Mouse (Mus musculus) frontal cortex, postnatal 14 days (tissue): Measurements from ENCODE around the gene Zfp977.
"Not testable (repeated sequence)": the region's sequence is repeated elsewhere in the genome, so short reads cannot be mapped to it uniquely, and the experiment has no call there.

Experiments used
- DNase-seq, 2 experiments: peaks; one replicate each; pipeline ENCODE4 v3.0.0; 2022; ENCODE audit warnings: low spot score in 2 of 2

Gene Zfp977

DNA sequence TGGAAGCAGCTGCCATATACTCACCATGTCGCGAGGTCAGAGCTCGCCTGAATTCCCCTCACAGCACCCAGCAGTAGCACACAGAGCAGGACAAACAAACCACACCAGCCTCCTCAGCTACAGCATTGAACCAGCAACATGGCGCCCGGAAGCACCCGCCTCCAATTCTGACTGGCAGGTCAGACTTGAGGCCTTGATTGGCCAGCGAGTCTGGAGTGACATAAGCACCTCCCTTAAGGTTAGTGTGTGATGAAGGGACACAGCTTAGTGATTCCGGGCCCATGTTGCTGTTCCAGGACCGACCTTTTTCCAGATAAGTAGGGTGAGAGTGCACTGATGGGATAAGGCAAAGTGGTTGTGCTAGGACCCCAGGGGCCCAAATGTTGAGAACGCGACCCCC is at the start of gene Zfp977:
Zfp977 (minus strand) TSS at position 135 of the 400 bp plus-strand sequence.
- not testable (repeated sequence) for DNase-seq

DNA sequence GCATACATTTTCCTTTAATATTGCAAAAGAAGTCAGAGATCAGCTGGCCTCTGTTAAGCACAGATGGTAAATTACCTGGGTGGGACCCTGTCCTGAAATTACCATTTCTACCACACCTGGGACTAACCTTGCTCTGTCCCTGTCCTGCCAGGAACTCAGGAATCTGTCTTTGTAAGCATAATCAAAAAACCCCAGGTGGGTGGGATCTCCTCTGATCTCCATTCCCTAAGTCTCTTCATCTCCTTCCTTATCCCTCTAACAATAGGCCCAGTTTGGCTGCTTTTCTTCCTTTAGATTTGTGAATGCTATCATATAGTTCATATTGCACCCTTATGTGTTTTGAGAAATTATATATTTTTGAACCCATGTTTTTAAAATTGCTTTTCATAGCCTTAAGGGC is 38.7 kb upstream of the Zfp977 start:
- not testable (repeated sequence) for DNase-seq

DNA sequence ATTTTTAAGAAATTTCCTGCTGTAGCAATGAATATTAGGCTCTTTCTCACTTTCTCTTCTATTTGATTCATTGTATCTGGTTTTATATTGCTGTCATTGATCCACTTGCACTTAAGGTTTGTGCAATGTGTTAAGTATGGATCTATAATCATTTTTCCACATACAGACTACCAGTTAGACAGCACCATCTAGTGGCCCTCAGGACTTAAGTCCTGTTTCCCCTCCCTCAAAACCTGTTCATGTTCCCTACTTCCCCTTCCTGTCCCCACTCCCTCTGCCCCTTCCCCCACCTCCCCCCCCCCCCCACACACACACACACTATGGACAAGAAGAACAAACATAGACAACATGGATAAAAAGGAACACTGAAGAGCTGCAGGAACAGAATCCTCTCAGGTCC is 3.3 kb upstream of the Zfp977 start:
- DNase-seq: not testable (repeated sequence)

DNA sequence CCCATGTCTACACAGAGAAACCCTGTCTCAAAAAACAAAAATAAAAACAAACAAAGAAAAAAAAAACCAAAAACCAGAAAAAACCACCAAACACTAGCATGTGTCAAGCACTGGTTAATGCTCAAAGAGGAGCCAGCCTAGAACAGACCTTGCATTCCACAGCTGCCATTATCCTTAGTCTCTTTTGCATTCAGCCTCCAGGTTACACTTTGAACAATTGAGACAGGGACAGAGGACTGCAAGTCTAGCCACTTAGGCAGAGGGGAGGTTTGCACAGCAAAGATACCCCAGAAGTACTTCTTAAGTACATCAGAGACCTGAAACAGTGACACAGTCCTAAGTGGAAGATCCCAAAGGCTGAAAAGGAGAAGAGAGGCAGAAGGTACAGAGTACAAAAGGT is 1.0 kb downstream of the Zfp977 start:
- DNase-seq: not testable (repeated sequence)

DNA sequence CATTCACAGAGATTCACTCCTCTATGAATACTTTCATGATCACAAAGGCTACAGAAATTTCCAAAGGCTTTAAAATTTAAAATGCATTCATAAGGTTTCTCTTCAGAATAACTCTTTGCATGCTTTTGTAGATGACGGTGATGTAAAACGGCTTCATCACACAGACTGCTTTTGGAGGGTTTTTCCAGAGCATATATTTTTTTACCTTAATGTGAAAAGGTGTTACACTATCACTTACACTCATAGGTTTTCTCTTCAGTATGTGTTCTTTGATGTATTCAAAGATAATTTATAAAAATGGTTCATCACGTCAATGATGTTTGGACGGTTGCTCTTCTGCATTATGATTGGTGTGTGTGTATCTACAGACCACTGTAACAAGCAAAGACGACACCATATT is 13.9 kb downstream of the Zfp977 start, which contains the start of gene Gm21028:
Gm21028 (minus strand) TSS at position 101 of the 400 bp plus-strand sequence.
- DNase-seq: no peak

DNA sequence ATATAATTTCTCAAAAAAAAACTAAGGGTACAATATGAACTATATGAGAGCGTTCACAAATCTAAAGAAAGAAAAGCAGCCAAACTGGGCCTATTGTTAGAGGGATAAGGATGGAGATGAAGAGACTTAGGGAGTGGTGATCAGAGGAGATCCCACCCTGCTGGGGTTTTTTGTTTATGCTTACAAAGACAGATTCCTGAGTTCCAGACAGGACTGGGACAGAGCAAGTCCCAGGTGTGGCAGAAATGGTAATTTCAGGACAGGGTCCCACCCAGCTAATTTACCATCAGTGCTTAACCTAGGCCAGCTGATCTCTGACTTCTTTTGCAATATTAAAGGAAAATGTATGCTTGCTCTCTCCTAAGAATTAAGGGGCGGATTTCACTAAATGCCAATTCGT is 40.6 kb downstream of the Zfp977 start:
- no peak for DNase-seq
